Mouse (Mus musculus) left cerebral cortex, adult 8-10 months (tissue): Measurements from ENCODE around the gene Cd59b. TPM values are rescaled to one million over a fixed set of nuclear protein-coding genes. Genes with fewer than 3 reads are reported as not detected.

Experiments used
- total RNA-seq, 4 experiments: library from RNA; stranded (reverse); gene quantifications; 2 replicates each; pipeline ENCODE4 v1.2.4; 2022

Cd59b gene
- total RNA-seq, 4 experiments from 2014 or later = 0.80 to 2.5 (median 1.6) TPM

Other genes with a start within 250 kb of the Cd59b start
- 10 to 100 TPM; 24.3 to 28.5 (median 27.2) TPM for gene Lmo2, start 111.9 kb upstream of the Cd59b start, total RNA-seq
- gene Fbxo3, start 42.1 kb upstream of the Cd59b start, total RNA-seq = 10 to 100 TPM; 56.7 to 61.0 (median 58.2) TPM
- gene 4931422A03Rik, start 41.5 kb upstream of the Cd59b start, total RNA-seq = under 1 TPM in 1 of 4 experiments, not detected in 3; 0.76 TPM
- under 1 TPM; 0.51 to 0.72 (median 0.55) TPM for gene Gm10912, start 4.0 kb upstream of the Cd59b start, total RNA-seq
- gene Gm10799, start 1.3 kb upstream of the Cd59b start, total RNA-seq = not detected
- gene Cd59a, start 26.0 kb downstream of the Cd59b start, total RNA-seq = 1 to 10 TPM; 4.3 to 8.0 (median 7.0) TPM
- gene A930018P22Rik, start 52.9 kb downstream of the Cd59b start, total RNA-seq = not detected